Mouse (Mus musculus) embryo, embryonic 9.5 days (tissue): ENCODE measurements around the gene Cd47.
A peak's percentile ranks its signal among the peaks of the same experiment; 100 is the strongest.

Experiments used
- DNase-seq: peaks from one replicate; pipeline ENCODE4 v3.0.0-alpha.2; 2017; ENCODE audit errors: extremely low spot score

The Cd47 gene

DNA sequence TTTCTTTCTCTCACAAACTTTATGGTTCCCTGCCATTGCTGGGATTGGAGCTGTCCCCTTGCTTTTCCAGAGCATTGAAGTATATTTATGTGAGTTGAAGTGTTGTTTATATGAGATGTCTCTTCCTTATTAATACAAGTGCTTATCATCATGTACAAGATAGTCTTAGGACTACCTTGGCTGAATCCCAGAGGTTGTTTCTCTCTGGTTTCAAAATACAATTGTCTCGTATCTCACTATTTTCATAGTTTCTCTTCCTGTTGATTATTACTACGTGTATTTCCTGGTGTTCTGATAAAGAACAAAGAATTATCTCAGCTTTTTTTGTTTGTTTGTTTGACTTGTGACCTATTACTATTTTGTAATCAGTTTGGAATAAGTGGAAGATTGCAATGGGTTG, 73.6 kb downstream of the Cd47 start:
- no peak for DNase-seq

DNA sequence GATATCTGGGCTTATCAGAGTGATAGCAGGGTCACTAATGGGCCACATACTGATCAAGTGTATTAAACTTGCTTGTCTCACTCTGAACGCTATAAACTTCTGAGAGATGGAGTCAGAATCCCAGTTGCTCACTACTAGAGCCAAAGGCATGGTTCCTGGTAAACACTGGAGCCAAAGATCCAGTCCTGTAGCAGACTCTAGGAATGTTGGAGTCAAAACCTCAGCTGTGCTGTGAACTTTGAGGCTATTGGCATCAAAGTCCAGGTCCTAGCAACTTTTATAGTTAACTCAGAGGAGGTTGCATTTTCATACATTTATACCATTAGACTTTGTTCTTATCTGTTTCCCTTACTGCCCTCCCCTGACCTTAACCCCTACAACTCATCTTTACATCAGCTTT, 74.2 kb downstream of the Cd47 start:
- no peak for DNase-seq

DNA sequence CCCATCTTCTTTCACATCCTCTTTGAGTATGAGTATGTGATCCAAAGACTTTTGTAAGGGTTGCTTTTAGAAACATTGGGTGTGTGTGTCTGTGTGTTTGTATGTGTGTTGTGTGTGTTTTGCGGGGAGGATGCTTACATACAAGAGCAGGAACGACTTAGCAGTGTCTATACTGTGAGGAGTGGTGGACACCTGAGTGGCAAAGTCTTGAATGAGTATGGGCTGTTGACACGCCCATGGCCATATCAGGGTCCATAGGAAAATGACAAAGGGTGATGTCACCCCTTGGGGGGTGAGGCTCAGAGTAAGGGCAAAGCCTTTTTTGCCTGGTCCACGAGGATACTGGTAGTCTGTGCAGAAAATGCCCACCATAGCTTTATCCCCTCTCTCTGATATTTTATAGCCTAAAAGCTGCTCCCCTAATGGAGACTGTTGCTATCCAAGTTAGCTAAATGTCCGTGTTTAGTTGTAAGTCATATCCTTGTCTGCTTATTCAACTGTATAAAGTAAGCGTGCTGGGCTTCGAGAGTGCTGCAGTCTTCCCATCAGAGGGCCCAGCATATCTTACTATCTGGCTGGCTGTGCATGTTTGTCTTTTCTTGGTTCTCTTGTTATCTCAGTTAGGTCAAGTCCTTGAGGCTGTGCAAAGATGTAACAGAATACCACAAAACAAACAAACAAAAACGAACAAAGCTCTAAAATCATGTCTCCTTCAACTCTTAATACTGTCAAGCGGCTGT, 76.1 kb downstream of the Cd47 start:
- DNase-seq: no peak

DNA sequence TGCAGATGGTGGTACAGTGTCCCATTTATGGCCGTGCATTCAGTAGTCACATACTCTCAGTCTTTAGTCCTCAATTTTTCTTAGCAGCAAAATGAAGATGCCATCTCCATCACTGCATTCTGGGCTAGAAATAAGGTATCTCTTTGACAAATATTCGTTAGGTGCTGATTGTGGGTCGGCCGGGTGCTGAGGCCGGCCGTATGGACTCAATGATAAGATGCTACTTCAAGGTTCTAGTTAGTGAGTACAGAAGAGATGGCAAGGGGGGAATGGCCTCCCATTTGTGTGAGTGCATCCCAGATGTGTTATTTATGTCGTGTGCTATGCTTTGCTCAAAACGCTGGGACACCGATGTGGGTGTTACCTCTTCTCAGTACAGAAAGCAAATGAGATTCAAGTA, 76.9 kb downstream of the Cd47 start:
- DNase-seq: no peak

DNA sequence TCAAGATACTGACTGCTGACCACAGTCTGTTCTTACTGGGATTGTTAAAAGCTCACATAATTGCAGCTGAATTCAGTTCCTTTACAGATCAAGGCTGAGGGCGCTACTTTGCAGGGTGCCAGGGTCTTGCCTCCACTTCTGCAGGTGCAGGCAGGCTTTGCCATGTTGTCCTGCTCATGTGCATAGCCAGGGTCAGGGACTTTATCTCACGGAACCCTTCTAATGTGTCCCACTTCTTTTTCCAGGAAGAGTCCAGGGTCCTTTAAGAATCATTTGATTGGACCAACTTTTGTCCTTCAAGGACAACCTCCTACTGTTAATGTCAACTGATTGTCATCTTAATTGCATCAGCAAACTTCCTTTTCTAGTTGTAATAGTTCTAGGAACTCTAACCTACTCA, 77.7 kb downstream of the Cd47 start:
- no peak for DNase-seq

DNA sequence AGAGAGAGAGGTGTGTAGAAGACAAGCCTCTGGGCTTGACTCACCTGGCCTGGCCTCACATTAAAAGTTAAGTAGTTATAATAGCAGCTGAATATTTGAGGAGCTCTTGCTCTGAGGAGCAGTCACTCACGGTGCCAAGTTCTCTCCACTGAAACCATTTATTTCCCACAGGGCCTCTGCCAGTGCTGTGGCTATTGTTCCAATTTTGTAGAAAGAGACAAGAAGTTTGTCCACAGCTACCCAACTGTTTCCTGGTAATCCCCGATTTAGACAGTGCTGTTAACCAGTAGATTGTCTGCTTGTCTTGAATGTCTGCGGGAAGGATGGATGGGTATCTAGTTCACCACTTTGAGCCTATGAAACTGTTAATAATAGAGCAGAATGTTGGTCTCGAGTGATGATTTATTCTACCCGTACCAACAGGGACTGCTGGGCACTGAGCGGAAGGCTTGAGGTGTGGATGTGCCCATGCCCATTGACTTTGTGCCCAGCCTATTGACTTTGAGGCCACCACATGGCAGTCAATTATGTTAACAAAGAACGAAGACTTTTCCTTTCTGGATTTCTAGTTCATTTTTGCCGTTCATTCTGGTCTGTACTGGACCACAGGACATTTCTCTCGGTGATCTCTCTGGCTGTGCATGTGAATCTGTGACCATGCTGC, 86.2 kb downstream of the Cd47 start:
- no peak for DNase-seq

DNA sequence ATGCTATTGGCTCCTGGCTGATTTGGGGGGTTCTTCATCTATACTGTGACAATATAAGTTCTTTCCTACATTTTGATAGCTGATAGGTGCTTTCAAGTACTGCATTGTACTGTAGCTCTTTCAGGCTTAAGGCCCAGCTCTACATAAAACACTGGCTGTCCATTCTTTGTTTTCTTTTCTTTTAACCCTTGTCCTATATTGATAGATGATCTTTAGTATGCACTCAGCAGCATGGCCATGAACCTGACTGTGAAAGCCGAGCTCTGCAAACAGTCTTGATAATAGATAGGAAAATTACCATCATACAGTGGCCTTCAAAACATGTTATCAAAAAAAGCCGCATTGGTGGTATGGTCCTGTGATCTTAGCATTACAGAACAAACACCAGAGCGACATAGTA, 87.0 kb downstream of the Cd47 start:
- DNase-seq: no peak

DNA sequence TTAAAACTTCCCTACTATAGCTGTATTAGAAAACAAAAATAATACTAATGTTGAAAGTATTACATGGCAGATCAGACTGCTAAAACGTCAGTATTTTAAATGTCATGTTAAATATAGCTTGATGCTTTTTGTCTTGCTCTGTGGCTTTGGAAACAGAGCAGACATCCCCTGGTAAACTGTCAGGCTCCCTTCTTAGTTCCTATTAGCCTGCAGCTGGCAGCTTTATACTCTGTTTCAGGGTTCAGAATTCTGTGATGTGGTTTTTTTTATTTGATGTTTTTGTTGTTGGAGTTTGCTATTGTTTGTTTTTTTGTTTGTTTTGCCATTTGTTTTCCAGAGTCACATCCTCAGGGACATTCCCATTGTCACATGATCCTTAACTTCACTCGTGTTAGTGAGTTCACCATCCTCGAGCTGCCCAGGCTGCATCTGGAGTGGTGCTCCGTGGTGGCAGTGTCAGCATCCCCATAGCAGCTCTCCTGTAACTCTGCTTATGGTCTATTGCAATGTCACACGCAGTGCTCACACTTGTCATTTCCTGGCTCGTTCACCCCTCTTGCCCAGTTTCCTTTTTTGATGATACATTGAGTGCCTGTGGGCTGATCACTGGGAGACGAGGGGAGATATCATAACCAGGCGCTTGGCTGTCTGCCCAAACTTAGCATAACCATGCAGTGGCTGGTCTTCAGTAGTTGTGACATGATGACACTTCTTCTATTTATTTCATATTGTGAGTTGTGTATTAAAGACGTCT, 87.7 kb downstream of the Cd47 start:
- no peak for DNase-seq

DNA sequence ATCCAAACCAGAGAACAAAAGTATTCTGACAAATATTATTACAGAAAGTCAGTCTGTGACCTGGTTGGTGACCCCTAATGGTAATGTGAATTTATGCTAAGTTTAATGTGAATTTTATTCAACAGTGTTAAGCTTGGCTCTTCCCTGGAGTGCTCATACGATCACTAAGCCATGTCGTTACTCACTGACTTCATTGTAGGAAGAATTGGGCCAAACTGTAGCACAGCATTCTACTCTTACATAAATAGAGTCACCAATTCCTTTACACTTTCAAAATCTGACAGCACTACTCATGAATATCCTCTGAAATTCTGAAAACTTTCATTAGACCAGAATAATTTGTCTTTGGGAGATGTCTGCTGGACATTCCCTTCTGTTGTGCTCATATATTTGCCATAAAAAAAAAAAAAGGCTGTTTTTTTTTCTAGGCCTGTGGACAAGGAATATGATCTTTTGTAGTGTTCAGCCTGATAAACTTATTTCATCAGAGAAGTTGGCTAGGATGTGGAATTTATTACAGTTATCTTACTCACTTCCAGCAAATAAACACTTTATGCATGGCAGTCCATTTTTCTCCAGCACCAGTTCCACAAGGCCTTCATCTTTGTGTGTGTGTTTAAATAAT, 88.8 kb downstream of the Cd47 start:
- no peak for DNase-seq

DNA sequence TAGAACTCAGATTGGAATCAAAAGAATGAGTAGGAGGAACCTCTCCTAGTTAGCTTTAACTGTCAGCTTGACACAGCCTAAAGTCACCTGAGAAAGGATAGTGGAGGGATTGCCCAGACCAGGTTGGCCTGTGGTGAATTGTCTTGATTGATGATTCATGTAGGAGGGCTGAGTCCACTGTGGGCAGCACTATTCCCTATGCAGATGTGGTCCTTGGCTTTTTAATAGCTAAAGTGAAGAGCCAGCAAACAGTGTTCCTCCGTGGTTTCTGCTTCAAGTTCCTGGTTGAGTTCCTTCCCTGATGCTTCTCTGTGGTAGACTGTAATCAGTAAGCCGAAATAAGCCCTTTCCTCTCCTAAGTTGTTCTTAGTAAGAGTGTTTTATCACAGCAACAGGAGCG, 91.9 kb downstream of the Cd47 start:
- DNase-seq: no peak

DNA sequence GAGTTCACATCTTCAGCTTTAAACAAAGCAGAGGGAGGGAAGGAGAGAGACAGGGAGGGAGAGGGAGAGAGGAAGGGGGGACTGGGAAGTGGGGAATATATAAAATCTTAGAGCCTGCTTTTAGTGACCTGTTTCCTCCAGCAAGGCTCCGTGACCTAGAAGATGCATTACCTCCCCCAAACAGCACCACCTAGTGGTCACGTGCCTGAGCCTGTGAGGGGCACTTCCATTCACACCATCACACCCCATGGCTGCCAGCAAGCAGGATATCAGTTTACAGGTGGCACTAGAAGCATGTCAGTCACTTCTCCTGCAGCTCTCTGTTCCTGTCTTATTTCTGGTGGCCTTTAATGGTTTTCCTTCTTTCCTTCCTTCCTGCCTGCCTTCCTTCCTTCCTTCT, 92.6 kb downstream of the Cd47 start:
- no peak for DNase-seq

DNA sequence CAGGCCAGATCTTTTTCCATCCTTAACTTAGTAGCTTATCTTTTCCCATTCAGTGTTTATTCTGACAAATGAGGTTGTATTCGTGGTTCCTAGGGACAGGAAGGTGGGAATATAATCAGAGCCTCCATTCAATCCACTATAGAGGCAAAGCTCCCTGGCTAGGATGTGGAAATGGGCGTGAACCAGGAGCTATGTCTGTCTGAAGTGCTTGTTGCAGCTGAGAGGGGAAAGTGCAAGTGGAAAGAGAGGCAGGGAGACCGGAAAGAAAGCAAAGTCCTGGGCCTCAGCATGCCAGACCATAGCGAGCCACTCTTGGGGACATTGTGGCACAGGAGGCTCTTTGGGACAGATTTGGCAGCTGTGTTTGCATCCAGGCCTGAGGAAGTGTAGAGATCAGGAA, 94.3 kb downstream of the Cd47 start:
- DNase-seq: no peak

DNA sequence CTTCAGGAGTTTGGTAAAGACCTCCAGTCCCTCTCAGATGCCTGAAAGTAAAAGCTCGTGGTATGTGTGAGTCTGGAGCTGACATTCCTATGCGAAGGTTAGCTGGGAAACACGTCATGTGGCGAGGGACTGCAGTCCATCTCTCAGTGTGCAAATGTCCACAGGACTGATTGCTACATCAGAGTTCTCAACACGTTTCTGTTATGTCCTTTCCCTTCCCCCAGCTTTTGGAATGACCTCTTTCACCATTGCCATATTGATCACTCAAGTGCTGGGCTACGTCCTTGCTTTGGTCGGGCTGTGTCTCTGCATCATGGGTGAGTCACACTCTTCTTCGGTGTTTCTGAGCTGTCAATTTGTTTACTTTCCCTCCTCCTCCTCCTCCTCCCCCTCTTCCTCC, 95.8 kb downstream of the Cd47 start:
- no peak for DNase-seq

DNA sequence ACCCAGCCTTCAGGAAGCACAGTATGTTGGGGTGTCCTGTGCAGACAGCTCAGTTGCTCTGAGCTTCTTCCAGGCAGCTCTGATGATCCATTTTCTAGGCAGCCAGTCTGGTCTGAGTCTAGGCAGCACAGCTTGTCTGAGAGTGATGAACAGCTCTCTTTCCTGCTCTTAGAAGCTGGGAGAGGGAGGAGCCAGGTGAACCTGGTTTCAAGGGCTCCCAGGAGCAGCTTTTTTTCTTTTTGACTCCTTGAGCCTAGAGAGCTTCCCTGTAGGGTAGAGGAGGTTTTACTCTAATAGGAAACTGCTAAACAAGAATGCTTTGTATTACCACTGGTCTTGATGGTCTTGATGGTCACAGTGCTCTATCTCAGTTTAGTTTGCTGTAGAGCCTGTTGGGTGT, 101.1 kb downstream of the Cd47 start:
- DNase-seq: no peak

DNA sequence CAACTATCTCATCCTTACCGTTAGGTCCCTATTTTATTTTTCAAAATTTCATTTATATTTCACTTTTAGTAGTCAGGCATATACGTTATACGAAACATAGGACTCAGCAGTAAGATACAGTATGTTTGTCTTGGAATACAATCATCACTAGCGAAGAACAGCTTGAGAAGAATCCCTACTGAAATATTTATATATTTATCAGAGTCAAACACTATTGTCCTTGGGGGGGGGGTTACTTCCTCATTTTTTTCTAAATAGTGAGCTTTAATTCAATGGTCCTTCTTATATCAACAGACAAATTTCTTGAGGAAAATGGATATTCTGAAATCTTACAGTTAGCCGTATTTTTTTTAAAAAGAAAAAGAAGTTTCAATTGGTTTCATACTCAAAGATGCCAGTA, 101.8 kb downstream of the Cd47 start:
- DNase-seq: no peak

DNA sequence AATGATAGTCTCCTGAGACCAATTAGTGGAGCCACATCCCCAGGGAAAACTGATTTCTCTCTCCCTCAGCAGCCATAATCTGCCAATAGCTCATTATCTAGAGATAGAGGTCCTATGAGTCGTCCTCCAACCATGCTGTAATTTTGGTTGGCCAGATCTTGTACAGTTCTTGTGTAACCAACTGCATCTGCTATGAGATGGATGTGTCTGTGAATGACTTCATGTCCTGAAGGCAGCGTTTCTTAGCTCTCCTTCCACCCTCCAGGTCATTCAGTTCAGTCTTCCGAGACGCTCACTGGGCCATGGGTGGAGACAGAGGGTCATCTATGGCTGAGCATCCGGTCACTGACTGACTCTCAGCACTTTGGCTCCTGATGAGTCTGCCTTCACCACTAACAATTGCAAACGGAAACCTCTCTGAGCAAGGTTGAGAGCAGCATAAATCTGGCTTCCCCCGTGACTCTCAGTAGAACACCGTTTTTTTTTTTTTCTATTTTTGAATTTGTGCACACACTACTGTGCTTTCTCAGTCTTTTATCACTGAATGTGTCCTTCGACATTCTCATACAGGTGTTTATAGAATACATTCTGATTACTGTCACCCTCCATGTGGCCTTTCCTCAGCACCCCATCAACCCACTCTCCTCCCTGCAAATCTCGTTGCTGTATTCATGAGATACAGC, 104.1 kb downstream of the Cd47 start:
- no peak for DNase-seq

DNA sequence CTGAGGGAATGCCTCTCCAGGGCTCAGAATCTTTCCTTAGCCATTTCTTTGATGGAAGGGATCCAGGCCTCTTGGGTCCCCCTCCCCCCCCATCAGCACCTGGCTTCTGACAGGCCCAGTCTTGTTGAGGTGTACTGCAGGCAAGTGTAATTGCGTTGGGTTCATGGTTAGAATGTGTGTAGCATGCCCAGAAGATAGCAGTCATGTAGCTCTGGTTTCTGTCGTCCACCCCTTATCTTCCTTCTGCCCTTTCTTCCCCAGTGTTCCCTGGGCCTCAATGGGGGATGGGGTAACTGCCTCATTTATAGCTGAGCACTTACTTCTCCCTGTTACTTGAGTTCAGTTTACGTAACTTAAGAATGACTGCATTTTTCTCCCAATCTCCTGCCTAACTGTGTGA, 104.7 kb downstream of the Cd47 start:
- DNase-seq: peak; percentile 22

DNA sequence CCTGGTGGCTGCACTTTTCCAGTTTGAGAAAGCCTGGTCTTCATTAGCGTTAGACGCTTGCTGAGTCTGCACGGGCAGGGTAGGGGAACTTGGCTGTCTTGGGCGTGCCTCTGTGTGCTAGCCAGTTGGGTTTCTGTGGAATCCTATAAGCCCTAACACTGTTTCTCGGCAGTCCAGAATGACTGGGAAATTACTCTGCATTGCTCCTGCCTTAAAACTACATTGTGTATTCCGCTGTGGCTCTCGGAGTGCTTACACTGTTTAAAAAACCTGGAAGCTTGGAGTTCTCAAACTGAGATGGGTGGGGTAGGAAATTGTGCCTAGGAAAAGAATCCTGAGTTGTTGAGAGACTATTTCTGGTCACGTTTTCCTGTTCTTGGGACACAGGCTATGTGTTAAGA, 105.3 kb downstream of the Cd47 start:
- peak; percentile 24 for DNase-seq

DNA sequence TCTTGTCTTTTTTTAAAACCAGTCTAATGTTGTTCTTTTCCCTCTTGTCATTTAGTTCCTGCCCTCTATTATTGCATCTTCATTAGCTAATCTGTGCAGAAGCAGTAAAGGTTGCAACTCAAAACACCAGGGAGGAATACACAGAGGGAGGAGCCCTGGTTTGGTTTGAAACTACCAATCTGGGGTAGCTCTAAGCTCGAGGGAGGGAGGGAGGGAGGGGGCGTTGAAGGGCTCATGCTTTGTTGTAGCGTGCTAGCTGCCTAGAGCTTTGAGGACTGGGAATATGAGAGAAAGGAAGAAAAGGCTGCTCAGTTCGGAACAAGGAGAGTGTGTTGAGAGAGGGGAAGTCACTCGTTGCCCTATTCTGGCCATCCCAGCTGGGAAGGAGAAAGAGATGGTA, 105.7 kb downstream of the Cd47 start:
- no peak for DNase-seq

DNA sequence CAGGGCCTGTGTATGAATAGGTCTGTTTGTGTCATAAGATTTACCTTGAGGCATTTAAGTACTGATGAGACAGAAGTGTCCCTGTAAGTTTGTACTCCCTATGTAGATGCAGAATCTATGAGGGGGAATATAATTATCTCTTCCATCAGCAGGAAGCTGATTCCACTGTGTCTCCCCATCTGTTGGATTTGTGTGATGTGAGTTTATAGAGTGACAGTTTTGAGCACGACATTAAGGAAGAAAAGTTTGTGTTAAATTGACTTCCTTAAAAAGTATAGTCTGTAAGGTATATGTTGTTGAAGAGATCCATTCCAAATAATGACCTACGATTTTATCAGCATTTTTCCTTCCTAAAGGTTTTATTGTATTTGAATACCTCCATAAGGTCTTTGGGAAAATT, 106.6 kb downstream of the Cd47 start:
- DNase-seq: no peak

DNA sequence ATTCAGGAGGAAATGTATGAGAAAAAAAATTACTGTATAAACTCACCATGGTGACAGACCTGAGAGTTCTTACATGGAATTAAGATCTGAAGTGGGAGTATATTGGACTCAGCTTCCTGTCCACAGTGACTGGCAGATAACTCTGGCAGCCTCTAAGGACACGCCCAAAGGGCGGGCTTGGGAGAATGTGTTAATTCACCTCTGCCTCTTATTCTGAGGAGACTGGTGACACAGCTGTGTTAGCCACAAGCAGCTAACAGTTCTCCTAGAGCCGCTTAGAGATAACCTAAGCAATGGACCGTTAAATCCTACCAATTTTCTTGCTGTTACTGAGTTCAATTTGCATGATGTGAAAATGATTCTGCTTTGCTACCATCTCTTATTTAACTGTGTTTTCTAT, 107.0 kb downstream of the Cd47 start:
- no peak for DNase-seq

DNA sequence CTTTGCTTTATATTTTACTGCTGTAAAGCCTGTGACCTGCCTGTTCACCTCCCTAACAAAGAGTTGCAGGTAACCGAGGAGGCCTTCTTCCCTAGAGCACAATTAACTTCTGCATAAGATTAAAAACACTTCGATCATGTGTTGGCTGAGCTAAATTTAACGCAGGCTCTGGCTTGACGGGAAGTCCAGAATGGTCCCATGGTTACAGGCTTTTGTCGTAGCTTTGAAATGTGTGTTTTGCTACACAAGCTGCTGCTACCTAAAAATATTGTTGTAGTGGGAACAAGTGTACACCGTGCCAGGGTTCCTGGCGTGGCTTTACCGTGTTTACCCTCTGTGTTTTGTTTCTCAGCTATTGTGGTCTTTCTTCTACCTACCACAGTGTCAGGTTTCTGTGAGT, 109.2 kb downstream of the Cd47 start:
- DNase-seq: no peak
